Mouse (Mus musculus): Measurements from ENCODE around the gene Fndc7. TPM values are rescaled to one million over a fixed set of nuclear protein-coding genes. Genes with fewer than 3 reads are reported as not detected.

The Fndc7 gene
- polyA plus RNA-seq, 1 experiment from 2014 or later, result 0.07 TPM

Other genes with a start within 250 kb of the Fndc7 start
- 29.6 and 38.1 TPM in 2 replicates for gene Clcc1, start 236.1 kb downstream of the Fndc7 start, polyA plus RNA-seq (2014; fragmentation: Nextera tagmentation; extraction: Ambion mirVana)
- gene Gpsm2, start 167.7 kb downstream of the Fndc7 start, polyA plus RNA-seq (2014; fragmentation: Nextera tagmentation; extraction: Ambion mirVana), result 15.6 and 22.9 TPM in 2 replicates
- gene Aknad1, start 150.3 kb downstream of the Fndc7 start, polyA plus RNA-seq (2014; fragmentation: Nextera tagmentation; extraction: Ambion mirVana), result 0.12 TPM in 1 of 2 replicates, not detected in the other
- gene Stxbp3, start 49.5 kb downstream of the Fndc7 start, polyA plus RNA-seq (2014; fragmentation: Nextera tagmentation; extraction: Ambion mirVana), result 11.5 and 16.0 TPM in 2 replicates
- 46.3 and 47.7 TPM in 2 replicates for gene Prpf38b, start 21.7 kb upstream of the Fndc7 start, polyA plus RNA-seq (2014; fragmentation: Nextera tagmentation; extraction: Ambion mirVana)
- 2.3 and 3.1 TPM in 2 replicates for gene Henmt1, start 49.9 kb upstream of the Fndc7 start, polyA plus RNA-seq (2014; fragmentation: Nextera tagmentation; extraction: Ambion mirVana)
- not detected in 2 replicates for gene Gm9857, start 50.4 kb upstream of the Fndc7 start, polyA plus RNA-seq (2014; fragmentation: Nextera tagmentation; extraction: Ambion mirVana)
- gene Fam102b, start 137.6 kb upstream of the Fndc7 start, polyA plus RNA-seq (2014; fragmentation: Nextera tagmentation; extraction: Ambion mirVana), result 17.6 and 24.8 TPM in 2 replicates
- not detected in 2 replicates for gene Slc25a54, start 190.5 kb upstream of the Fndc7 start, polyA plus RNA-seq (2014; fragmentation: Nextera tagmentation; extraction: Ambion mirVana)
- 3.0 and 8.0 TPM in 2 replicates for gene Slc25a24, start 233.1 kb upstream of the Fndc7 start, polyA plus RNA-seq (2014; fragmentation: Nextera tagmentation; extraction: Ambion mirVana)

All from neural tube, embryonic 14.5 days (tissue).